Mouse (Mus musculus) left cerebral cortex, adult 9 months (tissue): ENCODE measurements at regions not wholly inside any gene's neighbourhood (a gene's known extent, or its start where the extent isn't known, plus 50 kb on each side); places are given as distances from the start of the nearest gene placed in this dataset.

Experiments
- DNase-seq, 2 experiments: peaks; one replicate each; pipeline ENCODE4 v3.0.0; 2022; ENCODE audit warnings: low spot score in 2 of 2

DNA sequence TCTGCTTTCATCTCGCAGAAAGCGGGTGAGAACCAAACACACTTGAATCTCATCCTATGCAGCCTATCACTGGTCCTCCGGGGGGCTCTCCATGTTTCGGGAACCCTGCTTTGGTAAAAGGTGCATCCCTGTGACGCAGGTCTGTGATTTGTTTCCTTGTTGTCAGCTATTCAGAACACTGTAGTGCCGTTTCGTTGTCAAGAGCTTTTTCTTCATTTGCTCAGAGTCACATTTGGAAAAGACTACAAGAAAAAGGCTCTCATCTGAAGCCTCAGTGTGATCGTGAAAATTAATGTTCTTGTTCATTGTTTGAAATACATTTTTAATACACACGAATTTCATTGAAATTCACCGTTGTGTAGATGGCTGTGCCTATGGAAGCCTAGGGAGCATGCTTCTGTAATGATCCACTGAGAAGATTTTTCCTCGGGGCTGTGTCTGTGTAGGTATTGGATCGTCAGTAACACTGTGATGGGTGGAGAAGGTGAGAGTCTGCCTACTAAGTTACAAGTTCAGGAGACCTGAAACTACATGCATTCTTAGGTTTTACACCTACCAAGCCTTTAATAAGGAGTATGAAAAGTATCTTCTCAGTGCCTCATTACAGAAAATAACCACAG lies 112.0 kb upstream of the Paqr3 start:
- no peak for DNase-seq

GRCm38 (mm10) chr5:97222489-97223237 lies 111.3 kb upstream of the Paqr3 start:
- peak in 1 of 2 experiments; percentile 3 for DNase-seq

DNA sequence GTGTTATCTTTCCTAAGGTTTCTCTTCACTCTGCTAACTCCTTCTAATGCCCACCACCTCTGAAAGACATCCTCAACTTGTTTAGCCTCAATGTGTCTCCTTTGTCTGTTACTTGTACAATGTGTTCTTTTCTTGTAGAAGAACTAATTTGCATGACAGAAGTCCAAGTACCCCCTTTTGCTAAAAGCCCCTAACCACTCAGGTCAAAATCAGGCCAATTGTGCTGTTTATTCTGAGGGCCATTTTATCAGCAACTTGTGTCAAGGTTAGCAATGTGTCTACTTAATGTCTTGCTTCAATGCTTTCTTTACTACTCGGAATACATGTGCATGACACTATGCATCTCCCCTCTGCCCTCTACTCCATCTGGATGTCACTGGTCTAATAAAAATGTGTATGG lies 107.3 kb upstream of the Paqr3 start:
- DNase-seq = no peak

GRCm38 (mm10) chr5:97205606-97206005 lies 94.2 kb upstream of the Paqr3 start:
- DNase-seq = no peak

GRCm38 (mm10) chr5:97204337-97204736 lies 92.9 kb upstream of the Paqr3 start:
- DNase-seq = no peak

DNA sequence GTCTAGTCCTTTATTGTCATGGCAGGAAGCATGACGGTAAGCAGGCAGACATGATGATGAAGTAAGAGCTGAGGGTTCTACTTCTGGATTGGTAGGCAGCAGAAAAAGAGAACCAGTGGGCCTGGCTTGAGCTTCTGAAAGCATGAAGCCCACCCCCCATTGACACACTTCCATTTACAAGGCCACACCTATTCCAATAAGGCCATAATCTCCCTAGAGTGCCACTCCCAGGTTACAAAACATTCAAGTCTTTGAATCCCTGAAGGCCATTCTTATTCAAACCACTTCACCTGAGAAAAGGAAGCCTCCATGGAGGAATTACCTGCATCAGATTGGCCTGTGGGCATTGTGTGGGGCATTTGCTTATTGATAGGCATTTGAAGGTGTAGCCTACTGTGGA lies 92.2 kb upstream of the Paqr3 start:
- no peak for DNase-seq

DNA sequence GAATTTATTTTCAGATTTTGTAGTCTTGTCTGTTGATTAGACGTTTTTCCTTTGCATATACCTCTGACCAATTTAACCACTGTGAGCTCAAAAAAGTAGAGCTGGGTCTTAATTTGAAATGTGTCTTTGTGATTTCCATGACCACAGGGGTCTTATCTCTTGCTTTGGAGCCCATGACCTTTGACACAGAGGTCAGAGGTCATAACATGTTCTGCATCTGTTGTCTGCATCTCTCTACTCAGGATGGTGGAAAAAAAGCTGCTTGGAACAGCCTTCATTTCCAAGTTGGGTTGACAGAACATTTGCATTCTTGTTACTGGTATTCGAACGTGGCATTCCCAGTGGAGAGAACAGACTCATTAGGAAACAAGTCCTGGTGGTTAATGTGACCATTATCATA lies 91.2 kb upstream of the Paqr3 start:
- DNase-seq = no peak

DNA sequence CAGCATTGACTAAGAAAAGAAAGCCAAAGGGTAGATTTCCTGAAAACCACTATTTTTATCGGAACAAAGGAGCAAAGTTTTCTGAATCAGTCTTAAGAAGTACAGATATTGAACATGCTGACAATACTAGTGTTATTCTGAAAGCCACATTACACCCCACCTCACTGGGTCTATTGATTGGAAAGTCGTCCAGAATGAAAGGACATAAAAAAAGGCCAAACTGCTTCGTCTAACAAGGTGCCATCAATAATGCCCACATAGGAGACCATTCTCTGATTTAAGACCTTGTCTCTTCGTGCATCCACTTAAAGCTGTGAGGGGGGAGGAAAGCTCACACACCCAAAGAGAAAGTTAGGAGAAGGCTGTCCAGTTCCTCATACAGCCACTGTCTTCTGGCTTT lies 89.3 kb upstream of the Paqr3 start:
- no peak for DNase-seq

- DNase-seq = peak in 1 of 2 experiments; percentile 14
Observed at GRCm38 (mm10) chr5:97195281-97195660, 83.9 kb upstream of the Paqr3 start.

DNA sequence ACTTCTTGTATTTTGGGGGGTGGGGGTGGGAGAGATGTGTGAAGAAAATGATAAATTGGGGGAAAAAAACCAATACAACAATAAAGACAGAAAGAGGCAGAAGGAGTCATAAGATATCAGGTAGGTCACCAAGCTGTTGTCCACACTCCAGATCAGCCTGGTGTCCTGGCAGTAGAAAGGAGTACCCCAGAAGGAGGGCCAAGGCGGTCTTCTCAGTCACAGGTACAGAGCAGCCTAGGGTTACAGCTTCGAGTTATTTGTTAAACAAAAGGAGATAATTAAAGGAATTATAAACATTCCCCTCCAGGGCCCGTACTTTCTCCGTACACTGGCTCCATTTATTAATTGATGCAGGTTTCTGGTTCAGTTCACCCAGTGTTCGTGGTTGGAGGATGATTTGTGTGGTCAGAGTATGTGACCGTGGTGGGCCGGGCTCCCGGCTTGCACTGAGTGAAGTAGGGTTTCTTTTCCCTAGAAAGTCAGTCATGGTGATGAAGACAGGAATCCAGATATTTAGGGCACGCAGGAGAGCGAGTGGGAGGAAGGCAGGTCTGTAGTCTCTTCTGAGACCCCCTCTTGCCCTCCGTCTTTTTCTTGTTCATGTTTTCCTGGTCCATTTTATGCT lies 83.4 kb upstream of the Paqr3 start:
- DNase-seq = no peak

GRCm38 (mm10) chr5:97192656-97193055 lies 81.3 kb upstream of the Paqr3 start:
- no peak for DNase-seq

DNA sequence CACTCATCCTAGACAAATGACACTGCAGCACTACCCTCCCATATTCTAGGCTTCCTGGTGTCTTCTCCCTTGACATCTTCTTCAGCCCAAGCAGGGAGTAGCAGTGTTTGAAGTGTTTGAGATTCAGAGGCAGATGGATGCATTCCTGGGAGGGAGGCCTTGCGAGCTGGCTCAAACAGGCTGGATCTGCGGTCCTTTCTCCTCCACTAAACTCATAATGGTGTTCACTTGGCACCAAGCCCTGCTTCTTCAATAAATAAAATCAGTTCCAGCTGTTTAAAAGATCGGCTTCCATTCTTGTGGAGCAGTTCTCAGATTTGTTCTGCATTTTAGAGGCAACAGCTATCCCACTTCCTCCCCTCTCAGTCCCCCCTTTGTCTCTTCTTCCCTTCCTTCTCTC lies 79.3 kb upstream of the Paqr3 start:
- DNase-seq = no peak

DNA sequence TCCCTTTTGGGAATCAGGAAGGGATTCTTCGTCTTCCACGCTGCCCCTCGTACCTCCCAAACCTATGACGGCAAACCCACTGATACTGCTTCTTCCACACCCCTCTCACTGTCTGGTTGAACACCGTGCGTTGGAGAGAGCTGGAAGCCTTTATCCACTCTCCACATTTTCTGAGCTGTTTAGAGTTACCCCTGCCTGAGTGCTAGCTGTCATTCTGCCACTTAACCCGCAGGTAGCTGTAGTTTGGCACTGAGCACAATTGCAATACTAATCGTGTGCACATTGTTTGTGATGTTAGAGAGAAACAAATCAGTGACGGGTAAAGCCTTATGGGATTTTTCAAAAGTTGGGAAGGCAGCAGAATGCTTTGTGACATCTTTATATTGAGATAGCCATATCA lies 73.1 kb upstream of the Paqr3 start:
- no peak for DNase-seq

GRCm38 (mm10) chr5:97181249-97181648 lies 69.9 kb upstream of the Paqr3 start:
- no peak for DNase-seq

DNA sequence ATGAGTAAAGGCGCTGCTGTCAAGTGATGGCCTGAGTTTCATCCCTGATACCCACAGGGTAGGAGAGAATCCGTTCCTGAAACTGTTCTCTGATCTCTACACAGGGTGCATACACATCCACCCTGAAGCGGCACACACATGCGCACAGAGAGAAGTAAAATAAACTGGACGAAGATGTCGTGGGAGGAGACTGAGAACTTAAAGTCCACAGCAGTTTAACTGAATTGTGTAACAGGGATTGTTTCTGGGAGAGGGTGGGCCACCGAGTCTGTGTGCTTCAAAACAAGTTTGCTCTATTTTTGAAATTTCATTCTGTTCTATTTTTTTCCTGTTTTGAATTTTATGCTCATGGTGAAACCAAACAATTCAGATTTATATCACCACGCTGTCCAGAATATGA lies 63.0 kb upstream of the Paqr3 start:
- no peak for DNase-seq

- DNase-seq = no peak
Observed at GRCm38 (mm10) chr5:97167401-97168249, 56.2 kb upstream of the Paqr3 start.

DNA sequence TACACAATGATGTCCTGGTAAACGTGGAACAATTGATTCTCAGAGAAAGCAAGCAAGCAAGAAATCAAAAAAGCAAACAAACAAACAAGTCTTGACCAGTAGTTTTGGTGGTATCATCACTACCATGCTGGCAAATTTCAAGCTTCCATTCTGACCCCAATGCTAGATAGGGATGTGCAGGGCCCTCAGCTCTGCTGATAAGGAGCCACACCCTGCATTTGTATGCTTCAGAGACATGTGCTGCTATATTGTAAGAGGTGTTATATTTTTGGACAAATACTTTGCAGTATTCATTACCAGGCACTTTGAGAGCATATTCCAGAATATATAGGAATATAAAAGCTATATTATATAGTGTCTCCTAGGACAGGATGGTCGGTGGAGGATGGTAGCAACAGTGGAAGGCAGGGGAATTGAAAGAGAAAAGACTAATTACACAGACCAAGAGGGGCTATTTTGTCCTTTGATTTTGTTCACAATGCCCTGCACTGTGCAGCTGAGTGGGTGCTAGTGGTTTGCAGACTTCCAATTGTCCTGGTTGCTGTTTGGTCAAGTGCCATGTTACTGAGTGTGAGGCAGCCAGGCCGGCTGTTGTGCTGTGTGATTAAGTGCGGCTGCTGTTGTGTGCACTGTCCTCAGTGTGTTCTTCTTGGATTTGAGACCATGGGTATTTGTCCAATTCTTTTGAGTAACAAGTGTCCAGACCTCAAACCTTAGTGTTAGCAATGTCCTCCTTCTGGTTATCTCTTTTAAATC lies 54.9 kb upstream of the Paqr3 start:
- no peak for DNase-seq
